Mouse (Mus musculus): ENCODE measurements around the gene Pcbd2. TPM values are rescaled to one million over a fixed set of nuclear protein-coding genes. Genes with fewer than 3 reads are reported as not detected.
"Not testable (repeated sequence)": the region's sequence is repeated elsewhere in the genome, so short reads cannot be mapped to it uniquely, and the experiment has no call there.

Gene Pcbd2
- total RNA-seq (2021), result 10 to 100 TPM; 36.3 to 37.4 TPM
- long read RNA-seq, experiment 1, transcript Pcbd2-201 (4 exons, 544 nt), result major isoform, 21 of 28 reads
- long read RNA-seq, experiment 1, partial matches to known transcripts, result 2 of 28 reads
- long read RNA-seq, experiment 1, other reads (novel, unspliced or antisense), result 5 of 28 reads
- long read RNA-seq, experiment 2, transcript Pcbd2-201 (4 exons, 544 nt), result major isoform, 23 of 37 reads
- long read RNA-seq, experiment 2, partial matches to known transcripts, result 0 of 37 reads
- long read RNA-seq, experiment 2, other reads (novel, unspliced or antisense), result 14 of 37 reads

DNA sequence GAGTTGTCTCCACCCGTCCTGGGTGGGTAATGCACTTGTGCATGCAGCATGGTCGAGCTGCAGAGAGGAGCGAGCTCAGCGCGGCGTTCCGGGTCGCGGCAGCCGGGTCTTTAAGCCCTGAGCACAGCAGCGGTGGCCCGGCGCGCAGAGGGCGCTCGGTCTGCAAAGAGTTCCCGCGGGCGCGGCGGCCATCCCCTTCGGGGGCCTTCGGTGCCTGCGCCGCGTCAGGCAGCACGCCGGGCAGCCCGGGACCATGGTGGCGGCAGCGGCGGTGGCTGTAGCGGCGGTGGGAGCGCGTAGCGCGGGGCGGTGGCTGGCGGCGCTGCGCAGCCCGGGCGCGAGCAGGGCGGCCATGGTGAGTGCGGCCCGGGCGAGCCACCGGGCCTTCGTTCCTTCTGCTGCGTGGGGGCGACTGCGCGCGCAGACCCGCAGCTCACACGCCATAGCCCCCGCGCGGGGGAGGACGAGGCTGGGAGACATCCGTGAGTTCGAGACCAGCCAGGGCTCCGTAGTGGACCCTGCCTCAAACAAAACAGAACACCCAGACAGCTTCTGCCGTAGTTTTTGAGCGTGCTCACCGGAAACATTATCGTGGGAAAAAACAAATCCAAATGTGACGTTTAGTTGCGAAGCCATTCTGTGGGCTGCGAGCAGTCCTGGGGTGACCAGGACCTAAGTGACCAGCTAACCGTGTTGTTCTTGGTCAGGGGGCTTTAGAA is at the start of gene Pcbd2:
Gene Pcbd2, plus strand, starts transcription at position 249 of the 719 bp plus-strand sequence.
- peak; percentile 92 to 93 for DNase-seq
- intact Hi-C loops (cut with DNase I), result loop anchor here (2.0 to 5.0 kb wide), 2 partner anchors 34 to 85 kb away; partner anchors contain the start of gene B230219D22Rik

DNA sequence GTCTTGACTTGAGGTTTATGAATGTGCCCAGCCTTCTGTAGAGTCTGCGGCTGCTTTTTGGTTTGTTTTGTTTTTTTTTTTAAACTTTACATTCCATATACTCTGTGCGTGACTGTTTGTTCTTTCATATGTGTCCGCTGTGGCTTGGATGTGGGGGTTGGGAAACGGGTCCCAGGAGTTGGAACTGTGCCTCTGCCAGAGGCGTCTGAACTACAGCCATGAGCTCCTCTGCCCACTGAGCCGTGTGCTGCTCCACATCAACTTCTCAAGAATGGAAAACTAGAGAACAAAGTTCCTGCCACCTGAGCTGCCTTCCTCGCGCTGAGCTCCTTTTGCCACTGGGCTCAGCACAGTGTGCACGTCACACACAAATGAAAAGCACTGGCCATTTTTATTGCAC is 45.0 kb upstream of the Pcbd2 start:
- intact Hi-C loops (cut with DNase I), result no loop called here

GRCm38 (mm10) chr13:55683581-55683980 is 43.6 kb upstream of the Pcbd2 start:
- intact Hi-C loops (cut with DNase I), result no loop called here
- no peak for DNase-seq

More for the DNA sequence above, 45.0 kb upstream of the Pcbd2 start:
- DNase-seq, result no peak

- no peak for DNase-seq
- intact Hi-C loops (cut with DNase I), result no loop called here
Observed at GRCm38 (mm10) chr13:55686107-55686633, 41.0 kb upstream of the Pcbd2 start.

DNA sequence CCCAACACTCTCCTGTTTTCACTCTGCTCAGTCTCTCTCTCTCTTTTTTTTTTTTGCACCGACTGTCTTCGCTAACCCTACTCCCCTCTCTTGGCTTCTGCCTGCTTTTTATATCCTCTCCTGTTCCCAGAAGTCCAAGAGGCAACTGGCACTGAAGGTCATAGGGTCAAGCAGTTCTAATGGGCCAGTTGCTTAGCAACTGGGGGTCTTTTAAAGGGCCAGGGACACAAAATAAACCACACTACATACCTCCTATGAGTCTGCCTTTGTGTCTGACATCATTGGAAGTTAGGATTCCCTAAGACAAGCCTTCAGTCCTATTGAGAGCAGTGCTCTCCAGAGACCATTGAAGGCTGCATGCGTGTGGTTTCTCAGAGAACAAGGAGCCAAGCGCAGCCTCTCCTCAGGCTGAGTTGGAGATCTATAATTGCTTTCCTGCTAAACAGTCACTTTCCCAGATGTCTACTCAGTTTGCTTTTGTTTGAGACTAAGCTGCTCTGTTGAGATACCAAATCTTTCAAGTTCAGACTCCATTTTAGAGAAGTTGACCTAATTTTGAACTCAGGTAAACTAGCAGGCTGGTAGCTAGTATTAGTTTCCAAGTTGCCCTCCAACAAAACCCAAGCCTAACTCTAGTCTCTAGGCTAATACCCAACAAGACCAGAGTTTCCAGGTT is 39.1 kb upstream of the Pcbd2 start:
- no peak for DNase-seq
- intact Hi-C loops (cut with DNase I), result no loop called here

GRCm38 (mm10) chr13:55692535-55693242 is 34.5 kb upstream of the Pcbd2 start, which contains the start of gene B230219D22Rik:
Gene B230219D22Rik, plus strand, starts transcription at chr13:55693124.
- intact Hi-C loops (cut with DNase I), result loop anchor here (2.0 kb wide), 1 partner anchor 34 kb away; the partner anchor contains the start of gene Pcbd2
- peak; percentile 94 for DNase-seq

GRCm38 (mm10) chr13:55693243-55693721 is 33.9 kb upstream of the Pcbd2 start:
- DNase-seq, result peak in 1 of 2 experiments; percentile 64
- intact Hi-C loops (cut with DNase I), result loop anchor here (2.0 kb wide), 1 partner anchor 34 kb away; the partner anchor contains the start of gene Pcbd2

GRCm38 (mm10) chr13:55694110-55694509 is 33.1 kb upstream of the Pcbd2 start:
- intact Hi-C loops (cut with DNase I), result no loop called here
- DNase-seq, result no peak

GRCm38 (mm10) chr13:55695989-55696388 is 31.2 kb upstream of the Pcbd2 start:
- DNase-seq; intact Hi-C loops (cut with DNase I): not testable (repeated sequence)

DNA sequence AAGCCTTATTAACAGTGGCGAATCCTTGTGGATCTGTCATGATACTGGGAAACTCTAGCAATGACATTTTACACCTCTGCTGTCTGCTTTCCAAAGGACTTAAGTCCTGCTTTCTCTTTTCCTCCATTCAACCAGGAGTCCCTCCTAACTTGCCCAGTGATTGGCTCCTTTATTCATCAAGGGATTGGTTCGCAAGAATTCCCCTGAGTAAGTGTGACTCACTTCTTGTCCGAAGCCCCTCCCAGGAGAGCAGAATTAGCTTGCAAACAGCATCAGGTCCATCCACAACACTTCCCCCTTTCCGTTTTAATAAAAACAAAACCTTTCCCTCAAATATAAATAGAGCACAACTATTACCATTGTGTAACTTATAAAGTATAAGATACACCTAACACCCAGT is 22.9 kb upstream of the Pcbd2 start:
- intact Hi-C loops (cut with DNase I), result no loop called here
- DNase-seq, result no peak

DNA sequence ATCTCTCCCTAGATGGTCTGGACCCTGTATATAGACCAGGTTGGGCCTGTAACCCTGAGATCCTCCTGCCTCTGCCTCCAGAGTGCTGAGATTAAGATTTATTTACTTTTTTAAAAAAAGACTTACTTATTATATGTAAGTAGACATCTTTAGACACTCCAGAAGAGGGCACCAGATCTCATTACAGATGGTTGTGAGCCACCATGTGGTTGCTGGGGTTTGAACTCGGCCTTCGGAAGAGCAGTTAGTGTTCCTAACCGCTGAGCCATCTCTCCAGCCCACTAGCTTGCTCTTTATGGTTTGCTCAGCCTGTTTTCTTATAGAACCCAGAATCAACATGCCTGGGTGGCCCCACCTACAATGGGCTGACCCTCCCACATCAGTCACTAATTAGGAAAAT is 14.3 kb upstream of the Pcbd2 start:
- intact Hi-C loops (cut with DNase I), result no loop called here
- DNase-seq, result no peak

- peak; percentile 92 to 94 for DNase-seq
- intact Hi-C loops (cut with DNase I), result no loop called here
Observed at GRCm38 (mm10) chr13:55714501-55715166, 12.5 kb upstream of the Pcbd2 start, which contains the start of gene Txndc15. Gene Txndc15, plus strand, starts transcription at chr13:55714650.

DNA sequence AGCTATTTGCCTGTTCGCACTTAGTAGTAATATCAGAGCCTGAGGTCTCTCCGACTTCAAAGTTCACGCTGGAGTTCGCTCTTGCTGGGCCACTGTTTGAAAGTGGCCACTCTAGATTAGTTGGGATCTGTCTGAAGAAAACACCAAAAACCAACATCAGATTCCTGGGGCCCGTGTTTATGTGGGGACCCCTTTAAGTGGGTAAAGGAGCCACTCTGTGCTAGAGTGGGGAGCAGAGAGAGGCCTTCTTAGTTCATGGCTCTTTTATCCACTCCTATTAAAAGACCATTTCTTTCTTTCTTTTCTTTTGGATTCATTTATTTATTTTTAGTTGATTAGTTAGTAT is 12.0 kb upstream of the Pcbd2 start:
- no peak for DNase-seq
- intact Hi-C loops (cut with DNase I), result no loop called here

- intact Hi-C loops (cut with DNase I), result no loop called here
Observed at GRCm38 (mm10) chr13:55715908-55716510, 11.2 kb upstream of the Pcbd2 start.

DNA sequence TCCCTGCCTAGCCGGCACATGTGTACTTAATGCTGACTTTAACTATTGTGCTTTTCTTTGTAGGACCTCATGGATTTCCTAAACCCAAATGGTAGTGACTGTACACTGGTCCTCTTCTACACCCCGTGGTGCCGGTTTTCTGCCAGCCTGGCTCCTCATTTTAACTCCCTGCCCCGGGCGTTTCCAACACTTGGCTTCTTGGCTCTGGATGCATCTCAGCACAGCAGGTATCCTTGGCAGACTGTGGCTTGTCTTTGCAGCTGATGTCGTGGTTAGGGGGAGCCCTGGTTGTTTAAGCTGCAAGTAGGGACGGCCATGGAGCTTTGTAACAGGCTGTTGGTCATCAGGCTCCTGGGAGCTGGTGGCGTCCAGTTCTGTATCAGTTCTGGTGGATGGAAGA is 5.7 kb upstream of the Pcbd2 start:
- intact Hi-C loops (cut with DNase I), result no loop called here
- DNase-seq, result no peak

More at GRCm38 (mm10) chr13:55715908-55716510, 11.2 kb upstream of the Pcbd2 start:
- DNase-seq, result no peak

DNA sequence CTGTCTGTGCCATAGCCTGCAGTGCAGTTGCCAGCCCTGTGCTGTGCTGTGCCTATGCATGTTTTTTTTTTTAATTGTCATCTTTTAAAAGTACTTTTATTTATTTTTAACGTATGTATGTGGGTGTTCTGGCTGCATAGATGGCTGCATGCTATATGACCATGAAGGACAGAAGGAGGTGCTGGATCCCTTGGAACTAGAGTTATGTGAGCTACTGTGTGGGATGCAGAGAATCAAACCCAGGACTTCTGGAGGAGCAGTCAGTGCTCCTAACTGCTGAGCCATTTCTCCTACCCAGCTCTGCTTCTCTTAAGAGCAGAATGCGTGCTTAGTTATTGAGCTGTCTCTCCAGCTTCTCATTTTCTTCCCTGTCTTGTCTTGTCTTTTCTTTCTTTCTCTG is 5.2 kb upstream of the Pcbd2 start:
- intact Hi-C loops (cut with DNase I), result no loop called here
- no peak for DNase-seq

- DNase-seq, result peak in 1 of 2 experiments; percentile 13
- intact Hi-C loops (cut with DNase I), result loop anchor here (2.0 to 5.0 kb wide), 2 partner anchors 34 to 84 kb away; partner anchors contain the start of gene B230219D22Rik
Observed at GRCm38 (mm10) chr13:55726598-55727119, 509 bp upstream of the Pcbd2 start.

DNA sequence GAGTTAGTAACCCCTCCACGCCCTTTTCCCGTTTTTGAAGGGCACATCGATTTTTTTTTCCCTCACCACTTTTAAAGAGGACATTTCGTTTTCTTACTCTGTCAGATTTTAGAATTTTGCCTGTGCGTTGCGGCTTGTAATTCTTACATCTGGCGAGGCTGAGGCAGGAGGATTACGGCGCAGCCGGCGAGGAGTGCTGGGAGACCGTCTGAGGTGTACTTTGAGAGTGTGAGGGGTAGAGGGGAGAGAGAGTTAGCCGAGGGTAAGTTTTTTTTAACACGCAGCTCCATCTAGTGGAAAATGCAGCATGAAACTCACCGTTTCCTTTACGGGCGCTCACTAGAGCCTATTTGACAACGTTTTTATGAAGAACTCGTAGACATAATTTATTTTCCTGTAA is 671 bp downstream of the Pcbd2 start:
- peak; percentile 66 to 68 for DNase-seq
- intact Hi-C loops (cut with DNase I), result loop anchor here (2.0 to 5.0 kb wide), 4 partner anchors 35 to 127 kb away; partner anchors contain the start of gene B230219D22Rik

GRCm38 (mm10) chr13:55730716-55731115 is 3.5 kb downstream of the Pcbd2 start:
- no peak for DNase-seq
- intact Hi-C loops (cut with DNase I), result no loop called here
